Mouse (Mus musculus): ENCODE measurements around the gene Fbxl17. TPM values are rescaled to one million over a fixed set of nuclear protein-coding genes. Genes with fewer than 3 reads are reported as not detected.

The Fbxl17 gene
- total RNA-seq, 2 experiments from 2014 or later: 80.0 to 82.8 TPM

GRCm38 (mm10) chr17:63285265-63285939 lies 214.4 kb downstream of the Fbxl17 start:
- peak; percentile 74 for DNase-seq
- intact Hi-C loops (cut with DNase I): no loop called here

GRCm38 (mm10) chr17:63284074-63284473 lies 215.7 kb downstream of the Fbxl17 start:
- DNase-seq: no peak
- intact Hi-C loops (cut with DNase I): no loop called here

- no peak for DNase-seq
- intact Hi-C loops (cut with DNase I): no loop called here
These were observed 217.8 kb downstream of the Fbxl17 start for GRCm38 (mm10) chr17:63282004-63282403.

- intact Hi-C loops (cut with DNase I): no loop called here
- no peak for DNase-seq
These were observed 218.8 kb downstream of the Fbxl17 start for GRCm38 (mm10) chr17:63280990-63281389.

- intact Hi-C loops (cut with DNase I): no loop called here
- no peak for DNase-seq
These were observed 220.7 kb downstream of the Fbxl17 start for GRCm38 (mm10) chr17:63279144-63279543.

- intact Hi-C loops (cut with DNase I): no loop called here
- no peak for DNase-seq
These were observed 226.5 kb downstream of the Fbxl17 start for GRCm38 (mm10) chr17:63273353-63273752.

- intact Hi-C loops (cut with DNase I): no loop called here
These were observed 226.9 kb downstream of the Fbxl17 start for GRCm38 (mm10) chr17:63272914-63273313.

GRCm38 (mm10) chr17:63271000-63271399 lies 228.8 kb downstream of the Fbxl17 start:
- intact Hi-C loops (cut with DNase I): no loop called here
- DNase-seq: no peak

More at GRCm38 (mm10) chr17:63272914-63273313, 226.9 kb downstream of the Fbxl17 start:
- no peak for DNase-seq

- no peak for DNase-seq
- intact Hi-C loops (cut with DNase I): no loop called here
These were observed 229.3 kb downstream of the Fbxl17 start for GRCm38 (mm10) chr17:63270513-63270912.

GRCm38 (mm10) chr17:63262674-63263073 lies 237.1 kb downstream of the Fbxl17 start:
- no peak for DNase-seq
- intact Hi-C loops (cut with DNase I): no loop called here

GRCm38 (mm10) chr17:63261508-63262141 lies 238.2 kb downstream of the Fbxl17 start:
- intact Hi-C loops (cut with DNase I): no loop called here
- no peak for DNase-seq

- no peak for DNase-seq
- intact Hi-C loops (cut with DNase I): no loop called here
These were observed 240.7 kb downstream of the Fbxl17 start for GRCm38 (mm10) chr17:63259091-63259490.

GRCm38 (mm10) chr17:63246144-63246619 lies 253.6 kb downstream of the Fbxl17 start:
- intact Hi-C loops (cut with DNase I): no loop called here
- DNase-seq: no peak

GRCm38 (mm10) chr17:63245472-63245871 lies 254.3 kb downstream of the Fbxl17 start:
- intact Hi-C loops (cut with DNase I): no loop called here
- no peak for DNase-seq

GRCm38 (mm10) chr17:63242761-63243160 lies 257.1 kb downstream of the Fbxl17 start:
- DNase-seq: no peak
- intact Hi-C loops (cut with DNase I): no loop called here

GRCm38 (mm10) chr17:63240731-63241106 lies 259.1 kb downstream of the Fbxl17 start:
- DNase-seq: no peak
- intact Hi-C loops (cut with DNase I): no loop called here

GRCm38 (mm10) chr17:63240021-63240730 lies 259.6 kb downstream of the Fbxl17 start:
- intact Hi-C loops (cut with DNase I): no loop called here
- no peak for DNase-seq

GRCm38 (mm10) chr17:63236846-63237245 lies 263.0 kb downstream of the Fbxl17 start:
- intact Hi-C loops (cut with DNase I): no loop called here

GRCm38 (mm10) chr17:63236221-63236620 lies 263.6 kb downstream of the Fbxl17 start:
- intact Hi-C loops (cut with DNase I): no loop called here
- DNase-seq: no peak

More at GRCm38 (mm10) chr17:63236846-63237245, 263.0 kb downstream of the Fbxl17 start:
- no peak for DNase-seq

- intact Hi-C loops (cut with DNase I): no loop called here
- no peak for DNase-seq
These were observed 264.0 kb downstream of the Fbxl17 start for GRCm38 (mm10) chr17:63235821-63236220.

- intact Hi-C loops (cut with DNase I): no loop called here
- no peak for DNase-seq
These were observed 270.7 kb downstream of the Fbxl17 start for GRCm38 (mm10) chr17:63229111-63229510.

GRCm38 (mm10) chr17:63226380-63226779 lies 273.4 kb downstream of the Fbxl17 start:
- no peak for DNase-seq
- intact Hi-C loops (cut with DNase I): no loop called here
